Mouse (Mus musculus) forebrain, embryonic 10.5 days (tissue): ENCODE measurements at regions not wholly inside any gene's neighbourhood (a gene's known extent, or its start where the extent isn't known, plus 50 kb on each side); places are given as distances from the start of the nearest gene placed in this dataset.
A peak's percentile ranks its signal among the peaks of the same experiment; 100 is the strongest.
"Not testable (repeated sequence)": the region's sequence is repeated elsewhere in the genome, so short reads cannot be mapped to it uniquely, and the experiment has no call there.

ENCODE experiments used
- DNase-seq: peaks from one replicate; pipeline ENCODE4 v3.0.0-alpha.2; 2017; ENCODE audit warnings: low spot score; ENCODE audit errors: extremely low spot score
- H3K27ac ChIP-seq: fragments of 300-500 bp; sonication (generic); 2 replicates; pipeline ENCODE4 v1.5.1; 2016; ENCODE audit warnings: mild to moderate bottlenecking
- H3K27me3 ChIP-seq: fragments of 300-500 bp; sonication (generic); 2 replicates; pipeline ENCODE4 v1.6.1; 2016; ENCODE audit warnings: mild to moderate bottlenecking; ENCODE audit not compliant: poor library complexity, severe bottlenecking
- H3K36me3 ChIP-seq: fragments of 300-500 bp; sonication (generic); replicated peaks from 2 replicates; pipeline ENCODE4 v1.6.1; 2016; ENCODE audit warnings: mild to moderate bottlenecking, moderate library complexity
- H3K4me1 ChIP-seq: fragments of 300-500 bp; sonication (generic); 2 replicates; pipeline ENCODE4 v1.6.1; 2016
- H3K4me3 ChIP-seq: fragments of 300-500 bp; sonication (generic); 2 replicates; pipeline ENCODE4 v1.5.1; 2016; ENCODE audit warnings: mild to moderate bottlenecking, moderate library complexity
- H3K9me3 ChIP-seq: fragments of 300-500 bp; sonication (generic); 2 replicates; pipeline ENCODE4 v1.6.1; 2016; ENCODE audit warnings: mild to moderate bottlenecking, moderate library complexity
- WGBS: fragments of 180-500 bp; shearing (Covaris S2); methylation state at CpG from one replicate; pipeline ENCODE4 v1.1.7; 2016; 5-methylcytosine and 5-hydroxymethylcytosine counted together

DNA sequence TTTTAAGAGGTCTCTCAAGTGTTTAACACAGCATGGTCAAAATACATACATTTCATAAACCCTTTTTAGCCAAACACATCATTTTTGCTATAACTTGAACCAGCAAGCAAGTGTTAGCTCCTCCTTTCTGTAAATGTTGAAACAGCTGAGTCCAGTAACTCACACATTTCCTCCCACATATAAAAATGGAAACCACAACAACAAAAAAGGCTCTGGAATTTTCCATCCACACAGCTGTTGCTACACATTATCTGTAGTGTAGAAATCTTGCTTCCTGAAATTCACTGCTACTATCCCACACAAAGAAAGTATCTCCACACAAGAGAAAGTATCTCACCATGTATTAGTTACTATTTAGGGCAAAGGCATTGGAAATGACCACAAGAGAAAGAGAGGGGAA lies 96.7 kb upstream of the Tbl1x start:
- Histone ChIP-seq H3K4me3 (no peak overlapping the region), H3K27ac (no peak overlapping the region), H3K27me3 (no peaks in the 10 kb centered on the region), H3K9me3 (no peaks in the 10 kb centered on the region), H3K36me3 (no peaks in the 10 kb centered on the region), H3K4me1 (no peaks in the 10 kb centered on the region)
- no peak for DNase-seq

GRCm38 (mm10) chrX:77417766-77418165 lies 93.0 kb upstream of the Tbl1x start:
- Histone ChIP-seq H3K36me3 (no peaks in the 10 kb centered on the region), H3K27me3 (no peaks in the 10 kb centered on the region), H3K9me3 (no peaks in the 10 kb centered on the region), H3K4me3 (no peak overlapping the region), H3K4me1 (no peaks in the 10 kb centered on the region), H3K27ac (no peak overlapping the region)
- DNase-seq: no peak

DNA sequence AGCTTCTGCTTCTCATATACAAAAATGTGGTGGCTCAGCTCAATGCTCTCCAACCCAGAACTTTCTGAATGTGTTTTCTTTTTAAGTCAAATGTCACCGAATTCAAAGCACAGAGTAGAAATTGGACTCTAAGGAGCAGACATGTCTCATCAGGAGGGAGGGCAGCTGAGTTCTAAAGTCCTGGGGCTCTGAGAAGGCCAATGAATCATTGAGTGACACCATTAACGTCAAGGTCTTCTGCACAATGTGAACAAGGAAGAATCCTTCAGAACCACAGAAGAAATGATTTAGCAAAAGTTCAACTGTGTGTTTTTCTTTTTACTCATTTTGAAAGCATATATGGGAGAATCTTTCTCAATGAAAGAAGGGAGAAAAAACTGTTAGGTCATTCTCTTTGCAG lies 88.6 kb upstream of the Tbl1x start:
- 74% methylated on average over 2 of the region's 2 CpGs for WGBS
- DNase-seq: no peak
- H3K9me3 ChIP-seq: no peaks in the 10 kb centered on the region
- H3K27me3 ChIP-seq: no peaks in the 10 kb centered on the region
- H3K36me3 ChIP-seq: no peaks in the 10 kb centered on the region
- H3K4me3 ChIP-seq: no peak overlapping the region
- no peaks in the 10 kb centered on the region for H3K4me1 ChIP-seq
- no peak overlapping the region for H3K27ac ChIP-seq

- Histone ChIP-seq H3K27me3 (no peaks in the 10 kb centered on the region), H3K36me3 (no peaks in the 10 kb centered on the region), H3K27ac (no peak overlapping the region), H3K4me3 (no peak overlapping the region), H3K9me3 (no peaks in the 10 kb centered on the region), H3K4me1 (no peaks in the 10 kb centered on the region)
- 88% methylated on average over 3 of the region's 3 CpGs for WGBS
- DNase-seq: no peak
These were observed 85.8 kb upstream of the Tbl1x start for GRCm38 (mm10) chrX:77424792-77425727.

- not testable (repeated sequence) for H3K4me3 ChIP-seq, H3K36me3 ChIP-seq, H3K27me3 ChIP-seq, H3K9me3 ChIP-seq, DNase-seq, H3K27ac ChIP-seq, H3K4me1 ChIP-seq
- WGBS: 69% methylated on average over 3 of the region's 3 CpGs
These were observed 85.1 kb upstream of the Tbl1x start for GRCm38 (mm10) chrX:77425728-77426102.

DNA sequence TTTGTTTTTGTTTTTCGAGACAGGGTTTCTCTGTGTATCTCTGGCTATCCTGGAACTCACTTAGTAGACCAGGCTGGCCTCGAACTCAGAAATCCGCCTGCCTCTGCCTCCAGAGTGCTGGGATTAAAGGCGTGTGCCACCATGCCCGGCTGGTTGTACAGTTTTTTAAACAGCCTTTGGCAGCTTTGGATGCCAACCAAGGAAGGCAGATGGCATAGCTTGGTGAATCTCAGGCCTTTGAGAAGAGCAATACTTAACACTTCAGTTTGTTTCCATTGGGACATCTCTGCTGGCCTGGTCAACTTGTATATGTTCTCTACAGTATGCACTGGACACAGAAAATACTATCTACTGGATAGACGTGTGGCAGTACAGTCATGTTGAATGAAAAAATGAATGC lies 84.0 kb upstream of the Tbl1x start:
- not testable (repeated sequence) for H3K36me3 ChIP-seq, H3K4me3 ChIP-seq, DNase-seq, H3K9me3 ChIP-seq, H3K27me3 ChIP-seq, H3K4me1 ChIP-seq, H3K27ac ChIP-seq
- WGBS: 88% methylated on average over 6 of the region's 6 CpGs

DNA sequence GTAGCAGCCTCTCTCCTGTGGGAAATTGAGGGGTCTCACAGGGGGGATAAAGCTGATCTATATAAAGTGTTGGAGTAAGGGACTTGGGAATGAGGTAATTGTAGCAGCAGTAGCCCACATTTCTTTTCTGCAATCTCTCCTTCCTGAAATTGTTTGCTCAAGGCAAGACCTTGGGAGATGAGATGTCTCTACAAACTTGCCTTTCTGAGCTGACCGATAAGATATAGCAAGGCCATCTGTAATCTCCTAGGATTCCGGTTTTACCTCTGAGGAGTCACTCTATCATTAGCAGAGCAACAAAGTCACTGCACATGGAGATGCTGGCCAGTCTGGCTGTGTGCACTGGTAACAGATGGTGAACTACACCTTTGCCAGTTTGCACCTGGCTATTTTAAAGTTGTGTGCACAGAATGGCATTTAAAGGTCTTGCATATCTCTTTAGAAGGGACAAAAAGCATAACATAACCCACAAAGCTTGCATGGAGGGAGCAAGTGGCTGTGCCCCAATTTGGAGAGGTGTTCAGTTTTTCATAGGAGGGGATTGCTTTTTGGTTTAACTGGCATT lies 78.7 kb upstream of the Tbl1x start:
- Histone ChIP-seq H3K4me3 (no peak overlapping the region), H3K36me3 (no peaks in the 10 kb centered on the region), H3K27ac (0 out of 2 replicates have a peak overlapping the region, but pooled peaks have one; percentile 80), H3K9me3 (no peaks in the 10 kb centered on the region), H3K27me3 (no peaks in the 10 kb centered on the region), H3K4me1 (peaks cover 13% of the 10 kb centered on the region)
- no peak for DNase-seq
- 85% methylated on average over 2 of the region's 2 CpGs for WGBS

- 18% methylated on average over 29 of the region's 29 CpGs for WGBS
- peak; percentile 92 for DNase-seq
- H3K4me3 ChIP-seq: peak overlapping the region; percentile 29
- H3K4me1 ChIP-seq: peaks cover 13% of the 10 kb centered on the region
- no peaks in the 10 kb centered on the region for H3K36me3 ChIP-seq
- H3K27ac ChIP-seq: peak overlapping the region; percentile 81
- H3K9me3 ChIP-seq: no peaks in the 10 kb centered on the region
- no peaks in the 10 kb centered on the region for H3K27me3 ChIP-seq
These were observed 77.7 kb upstream of the Tbl1x start for GRCm38 (mm10) chrX:77432846-77433810.

GRCm38 (mm10) chrX:77433811-77434192 lies 77.0 kb upstream of the Tbl1x start:
- Histone ChIP-seq H3K27ac (peak overlapping the region; percentile 81), H3K9me3 (no peaks in the 10 kb centered on the region), H3K27me3 (no peaks in the 10 kb centered on the region), H3K4me3 (peak overlapping the region; percentile 29), H3K4me1 (peaks cover 13% of the 10 kb centered on the region), H3K36me3 (no peaks in the 10 kb centered on the region)
- WGBS: 11% methylated on average over 3 of the region's 3 CpGs
- no peak for DNase-seq

GRCm38 (mm10) chrX:77443852-77444492 lies 66.8 kb upstream of the Tbl1x start:
- Histone ChIP-seq H3K9me3 (no peaks in the 10 kb centered on the region), H3K27me3 (no peaks in the 10 kb centered on the region), H3K27ac (no peak overlapping the region), H3K4me1 (peaks cover 9% of the 10 kb centered on the region), H3K4me3 (no peak overlapping the region), H3K36me3 (no peaks in the 10 kb centered on the region)
- DNase-seq: no peak
- WGBS: 35% methylated on average over 3 of the region's 3 CpGs

DNA sequence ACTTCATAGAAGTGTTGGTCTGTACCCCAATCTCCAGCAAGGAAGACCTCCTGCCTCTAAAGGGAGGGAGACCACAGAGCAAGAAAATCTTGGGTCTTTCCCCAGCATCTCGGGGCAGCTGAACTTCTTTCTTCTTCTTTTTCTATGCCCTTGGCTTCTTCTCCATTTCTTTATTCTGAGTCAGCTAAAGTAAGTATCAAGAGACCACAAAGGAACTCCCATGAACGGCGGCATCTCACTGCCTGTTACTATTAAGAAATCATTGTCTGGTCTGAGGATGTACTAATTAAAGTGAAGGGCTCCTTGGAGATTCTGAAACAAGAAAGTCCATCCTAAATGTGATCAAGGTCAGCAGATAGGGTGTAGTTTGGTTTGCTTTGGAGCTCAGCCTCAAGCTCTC lies 64.1 kb upstream of the Tbl1x start:
- Histone ChIP-seq H3K9me3 (no peaks in the 10 kb centered on the region), H3K4me3 (no peak overlapping the region), H3K4me1 (peaks cover 12% of the 10 kb centered on the region), H3K36me3 (no peaks in the 10 kb centered on the region), H3K27me3 (no peaks in the 10 kb centered on the region), H3K27ac (no peak overlapping the region)
- no peak for DNase-seq
- 77% methylated on average over 3 of the region's 3 CpGs for WGBS

DNA sequence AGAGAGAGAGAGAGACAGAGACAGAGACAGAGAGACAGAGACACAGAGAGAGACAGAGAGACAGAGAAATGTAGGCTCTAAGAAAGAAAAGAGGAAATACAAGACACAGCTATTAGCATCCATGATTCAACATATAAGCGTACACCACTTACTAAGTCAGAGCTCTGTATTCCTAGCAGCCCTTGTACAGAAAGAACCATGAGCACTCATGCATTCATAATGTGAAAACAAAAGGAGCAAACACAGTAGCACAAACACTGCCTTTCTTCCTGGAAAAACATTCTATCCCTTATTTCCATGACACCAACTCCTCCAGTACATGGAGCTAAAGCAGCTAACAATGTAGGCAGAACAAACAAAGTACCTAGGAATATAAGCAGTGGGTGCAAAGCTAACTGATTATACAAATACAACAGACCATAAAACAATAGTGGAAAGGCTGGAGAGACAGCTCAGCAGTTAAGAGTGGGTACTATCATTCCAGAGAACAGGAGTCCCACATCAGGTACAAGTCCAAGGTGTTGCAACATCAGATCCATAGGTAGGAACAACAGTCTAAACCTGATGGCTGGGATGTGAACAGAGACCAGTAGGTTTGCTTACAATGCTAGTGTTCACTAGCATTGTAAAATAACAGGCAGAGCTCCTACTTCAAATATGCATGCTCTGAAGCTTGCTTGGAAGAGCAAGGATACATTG lies 58.7 kb upstream of the Tbl1x start:
- Histone ChIP-seq H3K36me3 (no peaks in the 10 kb centered on the region), H3K9me3 (no peaks in the 10 kb centered on the region), H3K4me3 (no peak overlapping the region), H3K27ac (no peak overlapping the region), H3K27me3 (no peaks in the 10 kb centered on the region), H3K4me1 (peaks cover 11% of the 10 kb centered on the region)
- WGBS: 82% methylated on average over 1 of the region's 1 CpGs
- DNase-seq: no peak
